Mouse (Mus musculus) kidney, postnatal 0 days (tissue): ENCODE data around the gene Echdc2. TPM values are rescaled to one million over a fixed set of nuclear protein-coding genes. Genes with fewer than 3 reads are reported as not detected.

ENCODE experiments used
- ATAC-seq: fragments of 200-750 bp; cut with Nextera tagmentation; replicated peaks from 2 replicates; pipeline ENCODE4 v1.8.0; 2017; ENCODE audit warnings: low read depth, moderate number of reproducible peaks, moderate TSS enrichment, moderate library complexity; ENCODE audit not compliant: low FRiP score
- DNase-seq: peaks from one replicate; pipeline ENCODE4 v3.0.0-alpha.2; 2016; ENCODE audit warnings: low spot score
- H3K27ac ChIP-seq: fragments of 300-500 bp; sonication (generic); 2 replicates; pipeline ENCODE4 v1.5.1; 2014; ENCODE audit warnings: mild to moderate bottlenecking
- H3K27me3 ChIP-seq: fragments of 300-500 bp; sonication (generic); 2 replicates; pipeline ENCODE4 v1.6.1; 2014; ENCODE audit warnings: low read length, mixed read lengths; ENCODE audit not compliant: insufficient read depth
- H3K36me3 ChIP-seq: fragments of 300-500 bp; sonication (generic); 2 replicates; pipeline ENCODE4 v1.6.1; 2014; ENCODE audit warnings: low read length, mixed read lengths; ENCODE audit not compliant: insufficient read depth
- H3K4me1 ChIP-seq: fragments of 300-500 bp; sonication (generic); replicated peaks from 2 replicates; pipeline ENCODE4 v1.6.1; 2014; ENCODE audit warnings: antibody characterized with exemption, low read length, mixed read lengths; ENCODE audit not compliant: insufficient read depth
- H3K4me2 ChIP-seq: fragments of 300-500 bp; sonication (generic); 2 replicates; pipeline ENCODE4 v1.6.1; 2014; ENCODE audit warnings: mild to moderate bottlenecking, low read length, moderate library complexity, mixed read lengths
- H3K4me3 ChIP-seq: fragments of 300-500 bp; sonication (generic); replicated peaks from 2 replicates; pipeline ENCODE4 v1.5.1; 2014; ENCODE audit warnings: low read depth, low read length
- H3K9ac ChIP-seq: fragments of 300-500 bp; sonication (generic); 2 replicates; pipeline ENCODE4 v1.6.1; 2014; ENCODE audit warnings: low read depth, low read length
- H3K9me3 ChIP-seq: fragments of 300-500 bp; sonication (generic); replicated peaks from 2 replicates; pipeline ENCODE4 v1.6.1; 2016; ENCODE audit warnings: low read length, inconsistent platforms, mixed read lengths
- CTCF ChIP-seq: IDR thresholded peaks from 2 replicates; pipeline ENCODE4 v1.5.1; 2016; ENCODE audit warnings: antibody characterized with exemption, low read depth, mild to moderate bottlenecking, moderate library complexity
- WGBS: fragments of 180-500 bp; shearing (Covaris S2); extraction: QIAGEN DNeasy Blood & Tissue Kit; methylation state at CpG from one replicate; pipeline ENCODE4 v1.1.7; 2014; 5-methylcytosine and 5-hydroxymethylcytosine counted together
- polyA plus RNA-seq: library from polyadenylated mRNA; unstranded; fragments of >200 nt; fragmentation: Nextera tagmentation; extraction: Ambion mirVana; gene quantifications from 2 replicates; pipeline ENCODE4 v1.2.1, GENCODE M21; 2015

Gene Echdc2
- polyA plus RNA-seq, 1 experiment from 2014 or later, result 44.6 TPM

DNA sequence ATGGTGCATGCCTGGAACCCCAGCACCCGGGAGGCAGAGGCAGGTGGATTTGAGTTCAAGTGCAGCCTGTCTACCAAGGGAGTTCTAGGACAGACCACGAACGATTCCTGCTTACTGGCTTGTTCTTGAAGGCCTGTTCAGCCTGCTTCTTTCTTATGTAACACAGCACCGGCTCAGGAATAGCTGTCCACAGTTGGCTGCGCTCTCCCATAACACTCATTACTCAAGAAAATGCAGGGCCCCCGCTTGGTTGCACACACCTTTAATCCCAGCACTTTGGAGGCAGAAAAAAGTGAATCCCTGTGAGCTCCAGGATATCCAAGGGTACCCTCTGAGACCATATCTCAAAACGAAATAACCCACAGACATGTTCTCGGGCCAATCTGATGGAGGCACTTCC is 3.3 kb upstream of the Echdc2 start:
- Histone ChIP-seq H3K9ac (no peak overlapping the region), H3K36me3 (no peaks in the 10 kb centered on the region), H3K4me2 (no peak overlapping the region), H3K27ac (no peak overlapping the region), H3K4me1 (0 out of 2 replicates have a peak, but pooled peaks cover 6% of the 10 kb centered on the region), H3K4me3 (no peak overlapping the region), H3K9me3 (no peaks in the 10 kb centered on the region), H3K27me3 (no peaks in the 10 kb centered on the region)
- DNase-seq (no peak), ATAC-seq (no peak)
- WGBS, result 95% methylated on average over 8 of the region's 8 CpGs
- no peak for TF ChIP-seq CTCF

DNA sequence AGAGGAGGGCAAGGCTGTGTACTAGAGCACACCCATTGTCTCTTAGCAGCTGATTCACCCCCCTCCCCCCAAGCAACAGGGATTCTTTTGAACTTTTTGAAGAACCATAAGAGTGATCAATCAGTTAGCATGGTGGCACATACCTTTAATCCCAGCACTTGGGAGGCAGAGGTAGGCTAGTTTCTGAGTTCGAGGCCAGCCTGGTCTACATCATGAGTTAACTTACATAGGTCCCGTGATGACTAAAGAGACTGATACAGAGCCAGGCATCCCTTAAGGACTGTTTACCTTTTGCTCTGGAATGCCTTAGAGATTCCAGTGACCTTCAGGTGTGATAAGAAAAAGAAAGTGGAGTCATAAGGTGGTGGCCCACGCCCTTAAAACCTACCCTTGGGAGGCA is 1.9 kb upstream of the Echdc2 start:
- H3K4me1 ChIP-seq, result 0 out of 2 replicates have a peak, but pooled peaks cover 6% of the 10 kb centered on the region
- no peak overlapping the region for H3K9ac ChIP-seq
- H3K4me3 ChIP-seq, result no peak overlapping the region
- no peak for DNase-seq
- ATAC-seq, result no peak
- H3K36me3 ChIP-seq, result no peaks in the 10 kb centered on the region
- WGBS, result 87% methylated on average over 3 of the region's 3 CpGs
- H3K9me3 ChIP-seq, result no peaks in the 10 kb centered on the region
- no peak overlapping the region for H3K27ac ChIP-seq
- H3K27me3 ChIP-seq, result no peaks in the 10 kb centered on the region
- no peak overlapping the region for H3K4me2 ChIP-seq
- no peak for TF ChIP-seq CTCF

DNA sequence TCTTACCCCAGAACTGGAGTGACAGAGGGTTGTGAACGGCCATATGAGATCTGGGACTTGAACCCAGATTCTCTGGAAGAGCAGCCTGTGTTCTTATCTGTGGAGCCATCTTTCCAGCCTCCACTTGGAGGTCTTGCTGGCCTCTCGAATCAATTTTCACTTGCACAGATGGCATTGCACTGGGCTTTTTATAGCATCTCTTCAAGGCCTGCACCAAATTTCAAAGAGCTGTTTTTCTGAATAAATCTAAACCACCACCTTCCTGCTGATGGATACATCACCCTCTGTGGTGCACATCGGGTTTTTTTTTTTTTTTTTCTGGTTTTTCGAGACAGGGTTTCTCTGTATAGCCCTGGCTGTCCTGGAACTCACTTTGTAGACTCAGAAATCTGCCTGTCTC is 1.6 kb downstream of the Echdc2 start:
- 86% methylated on average over 4 of the region's 4 CpGs for WGBS
- no peak overlapping the region for H3K4me2 ChIP-seq
- H3K9me3 ChIP-seq, result no peaks in the 10 kb centered on the region
- ATAC-seq (no peak), DNase-seq (no peak)
- no peaks in the 10 kb centered on the region for H3K27me3 ChIP-seq
- no peak overlapping the region for H3K27ac ChIP-seq
- no peak overlapping the region for H3K4me3 ChIP-seq
- H3K36me3 ChIP-seq, result no peaks in the 10 kb centered on the region
- H3K4me1 ChIP-seq, result 0 out of 2 replicates have a peak, but pooled peaks cover 6% of the 10 kb centered on the region
- H3K9ac ChIP-seq, result no peak overlapping the region
- no peak for TF ChIP-seq CTCF

DNA sequence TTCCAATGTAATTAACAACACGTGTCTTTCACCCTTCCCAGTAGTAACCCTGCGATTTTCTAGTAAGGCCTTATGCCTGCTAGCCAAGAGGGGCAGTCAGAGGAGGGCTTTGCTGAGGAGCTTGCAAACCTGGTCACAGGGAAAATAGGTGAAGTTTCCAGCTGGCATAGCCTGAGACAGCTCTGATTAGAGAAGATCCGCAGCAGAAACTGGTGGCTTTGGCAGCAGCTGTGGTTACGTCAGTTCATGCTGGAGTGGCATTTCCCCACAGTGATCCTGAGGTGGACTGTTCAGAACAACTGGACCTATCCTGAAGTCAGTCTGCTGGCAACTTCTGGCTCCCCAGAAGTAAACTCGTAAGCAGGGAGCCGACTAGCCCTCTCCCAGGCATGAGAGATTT is 2.8 kb downstream of the Echdc2 start:
- H3K9ac ChIP-seq, result no peak overlapping the region
- 81% methylated on average over 6 of the region's 6 CpGs for WGBS
- no peak overlapping the region for H3K4me3 ChIP-seq
- no peak overlapping the region for H3K4me2 ChIP-seq
- TF ChIP-seq CTCF, result no peak
- no peak overlapping the region for H3K27ac ChIP-seq
- ATAC-seq (no peak), DNase-seq (no peak)
- H3K27me3 ChIP-seq, result no peaks in the 10 kb centered on the region
- no peaks in the 10 kb centered on the region for H3K9me3 ChIP-seq
- H3K4me1 ChIP-seq, result 0 out of 2 replicates have a peak, but pooled peaks cover 6% of the 10 kb centered on the region
- H3K36me3 ChIP-seq, result no peaks in the 10 kb centered on the region

DNA sequence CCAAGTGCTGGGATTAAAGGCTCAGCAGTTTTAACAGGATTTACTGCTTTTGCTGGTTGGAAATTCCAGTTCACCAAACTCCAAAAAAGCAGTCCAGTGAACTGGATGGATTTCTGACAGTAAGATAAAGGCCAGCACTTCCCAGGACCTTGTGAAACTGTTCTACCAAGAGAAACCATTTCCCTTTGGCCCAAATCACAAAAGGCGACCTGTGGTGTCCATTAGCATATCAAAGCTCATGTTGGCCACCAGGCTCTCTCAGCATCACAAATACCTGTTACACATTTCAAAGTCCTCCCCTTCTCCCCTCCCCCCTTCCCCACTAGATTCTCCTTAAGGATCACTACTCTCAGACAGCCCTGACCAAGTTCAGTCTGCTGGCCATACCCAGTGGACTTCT is 17.0 kb downstream of the Echdc2 start:
- H3K4me1 ChIP-seq, result no peaks in the 10 kb centered on the region
- H3K9ac ChIP-seq, result no peak overlapping the region
- DNase-seq (no peak), ATAC-seq (no peak)
- H3K4me3 ChIP-seq, result no peak overlapping the region
- no peaks in the 10 kb centered on the region for H3K27me3 ChIP-seq
- H3K27ac ChIP-seq, result no peak overlapping the region
- H3K9me3 ChIP-seq, result no peaks in the 10 kb centered on the region
- no peaks in the 10 kb centered on the region for H3K36me3 ChIP-seq
- H3K4me2 ChIP-seq, result no peak overlapping the region
- WGBS, result 67% methylated on average over 1 of the region's 1 CpGs
- no peak for TF ChIP-seq CTCF

DNA sequence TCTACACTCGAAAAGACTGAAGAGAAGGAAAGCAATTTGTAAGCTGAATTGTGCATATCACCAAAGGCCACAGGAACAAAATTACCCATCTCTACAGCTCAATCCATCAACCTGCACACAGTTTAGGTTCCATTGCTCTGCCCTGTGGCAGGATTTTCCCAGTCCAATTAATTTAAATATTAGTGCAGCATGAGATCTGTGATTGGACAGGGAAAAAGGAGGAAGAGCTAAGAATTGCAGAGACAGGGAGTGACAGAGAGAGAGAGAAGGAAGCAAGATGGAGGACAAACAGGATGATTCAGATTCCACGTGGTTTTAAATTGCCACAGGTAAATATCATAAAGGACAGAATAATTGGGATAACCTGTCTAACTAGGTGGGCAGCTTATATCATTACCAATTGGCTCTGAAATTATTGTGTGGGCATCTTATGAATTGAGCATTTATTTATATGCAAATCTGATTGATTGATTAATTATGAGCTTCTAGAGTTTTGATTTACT is 27.6 kb downstream of the Echdc2 start:
- ATAC-seq, result no peak
- H3K4me2 ChIP-seq, result no peak overlapping the region
- TF ChIP-seq CTCF, result no peak
- no peak overlapping the region for H3K27ac ChIP-seq
- no peaks in the 10 kb centered on the region for H3K36me3 ChIP-seq
- H3K4me1 ChIP-seq, result no peaks in the 10 kb centered on the region
- 71% methylated on average over 2 of the region's 2 CpGs for WGBS
- no peak overlapping the region for H3K4me3 ChIP-seq
- no peaks in the 10 kb centered on the region for H3K9me3 ChIP-seq
- no peaks in the 10 kb centered on the region for H3K27me3 ChIP-seq
- no peak overlapping the region for H3K9ac ChIP-seq
- DNase-seq, result no peak

DNA sequence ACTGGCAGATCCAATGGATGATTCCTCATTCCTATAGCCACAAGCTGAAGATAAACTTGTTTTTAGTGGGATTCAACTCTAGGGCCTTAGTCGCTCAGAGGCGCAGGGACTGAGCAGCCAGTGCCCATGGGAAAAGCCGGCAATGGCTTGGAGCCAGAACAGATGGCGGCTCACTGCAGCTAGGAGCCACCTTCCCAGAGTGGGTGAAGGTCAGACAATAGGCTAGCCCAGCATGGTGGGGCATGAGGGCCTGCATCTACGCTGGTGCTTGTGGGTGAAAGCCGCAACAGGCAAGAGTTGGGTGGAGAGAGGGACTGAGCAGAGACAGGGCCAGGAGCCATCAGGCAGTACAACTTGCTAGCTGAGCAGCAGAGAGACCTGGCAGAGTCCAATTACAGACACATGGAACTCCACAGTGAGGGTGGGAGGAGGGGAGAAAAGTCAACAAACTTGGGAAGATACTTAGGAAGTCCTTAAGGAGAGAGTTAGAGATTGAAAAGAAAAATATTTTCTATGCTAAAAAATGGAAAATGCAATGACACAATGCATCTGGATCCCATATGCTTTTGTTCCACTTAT is 31.1 kb downstream of the Echdc2 start:
- DNase-seq (peak; percentile 32), ATAC-seq (no peak)
- H3K9ac ChIP-seq, result no peak overlapping the region
- H3K9me3 ChIP-seq, result no peaks in the 10 kb centered on the region
- TF ChIP-seq CTCF, result no peak
- H3K36me3 ChIP-seq, result no peaks in the 10 kb centered on the region
- no peak overlapping the region for H3K27ac ChIP-seq
- H3K27me3 ChIP-seq, result no peaks in the 10 kb centered on the region
- H3K4me1 ChIP-seq, result no peaks in the 10 kb centered on the region
- H3K4me2 ChIP-seq, result no peak overlapping the region
- no peak overlapping the region for H3K4me3 ChIP-seq
- 53% methylated on average over 6 of the region's 6 CpGs for WGBS
